Mouse (Mus musculus) heart, adult 9 months (tissue): ENCODE measurements at regions not wholly inside any gene's neighbourhood (a gene's known extent, or its start where the extent isn't known, plus 50 kb on each side); places are given as distances from the start of the nearest gene placed in this dataset.

Source experiments
- DNase-seq, 2 experiments: peaks; one replicate each; pipeline ENCODE4 v3.0.0; 2022; ENCODE audit warnings: low spot score in 2 of 2

- no peak for DNase-seq
These were observed 284.0 kb downstream of the 4930544G11Rik start for GRCm38 (mm10) chr6:66236368-66236767.

DNA sequence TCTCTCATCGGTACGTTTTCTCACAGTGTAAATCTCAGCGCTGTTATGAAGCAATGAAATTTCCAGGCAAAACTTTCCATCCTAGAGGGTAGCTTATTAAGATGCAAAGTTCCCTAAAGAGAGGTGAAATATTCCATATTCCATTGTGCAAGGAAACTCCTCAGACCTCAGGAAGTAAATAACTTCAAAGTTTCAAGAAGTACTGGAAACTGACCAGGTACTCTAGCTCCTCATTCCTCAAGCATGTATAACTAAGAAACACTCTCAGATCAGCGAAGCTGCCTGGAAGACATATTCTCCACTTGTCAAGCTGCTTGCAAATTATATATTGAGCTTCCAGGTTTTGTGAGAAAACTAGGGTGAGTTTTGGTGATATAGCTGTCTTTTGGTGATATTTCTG, 279.8 kb upstream of the Mad2l1 start:
- no peak for DNase-seq

DNA sequence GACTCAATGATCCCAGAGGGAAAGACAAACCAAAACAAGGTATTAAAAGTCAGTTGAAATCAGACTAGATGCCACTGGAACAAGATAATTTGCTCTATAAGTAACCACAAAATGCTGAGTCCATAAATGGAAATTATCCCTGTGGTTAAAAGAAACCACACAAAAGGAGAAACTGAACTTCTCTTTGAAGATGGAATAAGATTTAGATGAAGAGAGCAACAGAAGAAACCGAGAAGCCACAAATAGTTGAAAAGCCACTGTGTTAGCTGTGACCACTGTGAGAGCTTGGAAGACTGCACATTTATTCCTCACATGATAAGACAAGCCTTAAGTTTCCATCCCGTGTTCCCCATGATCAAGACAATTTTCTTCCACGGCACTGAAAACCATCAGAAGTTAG, 271.8 kb upstream of the Mad2l1 start:
- no peak for DNase-seq

DNA sequence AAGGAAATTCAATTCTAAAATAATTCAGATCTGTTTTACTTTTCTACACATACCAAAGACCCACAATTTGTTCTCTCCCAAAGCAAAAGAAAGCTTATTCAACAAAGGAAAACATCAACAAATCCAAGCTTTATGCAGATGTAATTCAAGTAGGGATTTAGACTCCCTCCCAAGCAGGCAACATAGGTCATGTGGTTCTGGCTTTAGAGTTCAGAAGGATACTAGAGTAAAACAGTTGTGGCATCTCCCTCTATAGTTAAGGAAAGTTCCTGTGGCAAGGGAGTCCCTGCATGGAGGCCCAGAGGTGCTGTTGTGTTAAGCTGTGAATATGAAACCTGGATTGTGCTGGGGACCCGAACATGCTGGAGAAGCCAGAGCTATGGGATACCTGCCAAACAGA, 271.3 kb upstream of the Mad2l1 start:
- DNase-seq = no peak

DNA sequence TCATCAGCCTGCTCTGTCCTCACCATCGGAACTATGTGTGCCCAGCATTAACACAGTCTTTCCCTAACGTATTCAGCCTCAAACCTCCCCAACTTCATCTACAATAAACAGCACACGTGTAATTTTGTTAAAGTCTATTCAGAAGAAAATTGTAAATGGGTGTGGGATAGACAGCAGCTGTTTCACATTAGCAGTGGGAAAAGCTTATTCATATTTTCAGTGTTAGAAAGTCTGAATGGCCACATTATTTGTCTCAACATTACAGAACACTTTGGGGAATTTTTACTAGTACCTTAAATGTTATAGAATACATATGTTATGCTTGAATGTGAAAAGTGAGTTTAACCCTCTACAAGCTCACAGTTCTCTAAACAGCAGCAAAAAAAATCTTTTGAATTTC, 266.8 kb upstream of the Mad2l1 start:
- no peak for DNase-seq

DNA sequence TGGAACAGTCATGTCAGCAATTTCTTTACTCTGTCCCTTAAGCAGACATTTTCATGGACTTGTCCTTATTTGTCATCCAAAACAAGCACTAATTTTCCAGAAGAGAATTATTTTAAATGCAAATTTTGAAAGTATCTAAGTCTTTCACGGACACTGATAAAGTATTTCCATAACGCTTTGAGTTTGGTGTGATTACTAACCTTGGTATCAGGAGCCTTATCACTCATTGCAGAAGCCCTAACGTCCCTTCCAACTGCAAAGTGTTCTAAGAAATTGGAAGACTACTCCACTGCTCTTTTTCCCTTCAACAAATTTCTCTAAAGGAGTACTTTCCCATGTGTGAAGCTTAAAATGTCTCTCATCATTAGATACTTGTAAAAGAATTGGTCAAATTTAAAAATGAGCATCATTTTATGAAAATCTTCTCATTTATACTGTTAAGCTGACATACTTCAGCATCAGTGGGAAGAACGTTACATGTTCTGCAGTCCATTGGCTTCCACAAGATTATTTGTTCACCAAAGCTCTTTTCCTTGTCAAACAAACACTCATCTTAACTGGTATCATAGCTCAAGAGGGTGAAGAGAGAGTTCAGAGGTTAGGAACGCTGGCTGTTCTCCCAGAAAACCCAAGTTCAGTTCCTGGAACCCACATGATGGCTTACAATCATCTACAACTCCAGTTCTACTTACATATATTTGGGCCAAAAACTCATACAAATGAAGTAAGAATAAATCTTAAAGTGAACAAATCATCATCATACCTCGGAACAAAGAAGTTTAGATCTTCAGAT, 263.6 kb upstream of the Mad2l1 start:
- peak in 1 of 2 experiments; percentile 11 for DNase-seq

GRCm38 (mm10) chr6:66272216-66272615, 263.0 kb upstream of the Mad2l1 start:
- DNase-seq = no peak

DNA sequence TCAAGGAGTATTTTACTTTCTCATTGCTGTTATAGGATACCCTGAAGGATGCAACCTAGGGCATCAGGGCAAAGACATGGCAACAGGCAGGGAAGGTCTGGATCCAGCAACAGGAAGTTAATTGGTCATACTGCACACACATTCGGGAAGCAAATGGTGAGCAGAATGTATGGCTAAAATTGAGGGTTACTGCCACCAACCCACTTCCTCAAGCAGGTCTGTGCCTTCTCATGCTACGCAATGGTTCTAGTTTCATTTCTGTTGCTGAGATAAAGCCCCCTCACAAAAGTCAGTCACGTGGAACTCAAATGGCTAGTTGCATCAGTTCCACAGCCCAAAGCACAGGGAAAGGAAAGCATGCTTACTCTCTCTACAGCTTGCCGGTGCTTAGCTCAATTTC, 260.5 kb upstream of the Mad2l1 start:
- no peak for DNase-seq

GRCm38 (mm10) chr6:66280701-66281100, 254.5 kb upstream of the Mad2l1 start:
- DNase-seq = no peak

GRCm38 (mm10) chr6:66282566-66283115, 252.5 kb upstream of the Mad2l1 start:
- no peak for DNase-seq

DNA sequence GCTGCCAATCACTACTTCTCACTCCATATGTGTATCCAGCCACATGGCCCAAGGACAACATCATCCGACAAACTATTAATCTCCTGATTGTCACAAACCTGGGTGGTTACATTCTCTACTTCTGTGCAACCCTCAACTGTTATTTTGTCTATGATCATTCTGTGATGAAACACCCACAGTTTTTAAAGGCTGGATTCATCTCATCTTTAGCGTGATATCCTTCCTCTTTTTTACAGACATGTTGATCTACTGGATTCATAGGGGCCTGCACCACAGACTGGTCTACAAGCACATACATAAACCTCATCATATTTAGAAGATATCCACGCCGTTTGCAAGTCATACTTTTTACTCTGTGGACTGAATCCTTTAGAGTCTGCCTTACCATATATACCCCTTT, 251.7 kb upstream of the Mad2l1 start:
- DNase-seq = no peak

- DNase-seq = no peak
These were observed 247.6 kb upstream of the Mad2l1 start for GRCm38 (mm10) chr6:66287607-66288006.

GRCm38 (mm10) chr6:66289196-66289595, 246.0 kb upstream of the Mad2l1 start:
- DNase-seq = no peak

DNA sequence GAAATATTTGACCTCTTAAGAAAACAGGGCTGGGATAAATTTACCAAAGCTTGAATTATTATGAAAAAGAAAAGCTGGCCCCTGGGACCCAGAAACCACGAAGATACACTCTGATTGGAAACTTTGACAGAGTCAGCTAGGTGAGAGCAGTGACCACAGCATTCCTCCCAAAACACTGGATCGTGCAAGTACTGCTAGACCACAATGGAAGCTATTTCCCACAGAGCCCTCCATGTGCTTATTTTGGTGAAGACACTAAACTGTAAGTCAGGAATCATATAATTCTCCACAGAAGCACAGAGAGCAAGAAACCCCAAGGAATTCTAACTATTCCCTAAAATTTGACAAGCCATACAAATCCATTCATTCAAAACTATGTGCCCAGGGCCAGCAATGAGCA, 243.6 kb upstream of the Mad2l1 start:
- DNase-seq = no peak

GRCm38 (mm10) chr6:66298056-66298455, 237.1 kb upstream of the Mad2l1 start:
- no peak for DNase-seq

- DNase-seq = no peak
These were observed 235.0 kb upstream of the Mad2l1 start for GRCm38 (mm10) chr6:66300189-66300588.

- no peak for DNase-seq
These were observed 190.3 kb upstream of the Mad2l1 start for GRCm38 (mm10) chr6:66344848-66345247.

GRCm38 (mm10) chr6:66347356-66347755, 187.8 kb upstream of the Mad2l1 start:
- no peak for DNase-seq

DNA sequence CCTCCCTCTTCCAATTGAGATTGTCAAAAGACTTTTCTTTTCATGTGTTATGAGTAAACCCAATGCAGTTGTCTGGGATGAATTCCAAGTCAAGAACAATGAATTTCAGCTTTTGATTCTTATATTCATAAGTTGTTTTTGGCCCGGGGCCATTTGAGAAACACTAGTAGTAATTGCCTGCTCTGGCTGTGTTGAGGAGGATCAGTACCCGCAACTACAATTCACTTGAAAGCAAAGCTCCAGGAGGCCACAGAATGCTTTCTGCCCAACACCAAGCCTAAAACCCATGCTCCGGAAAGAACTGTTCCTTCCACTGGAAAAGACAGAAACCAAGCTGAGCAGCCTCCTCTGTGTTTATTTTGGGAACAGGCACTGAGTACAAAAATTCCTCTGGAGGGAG, 174.1 kb upstream of the Mad2l1 start:
- DNase-seq = peak; percentile 15 to 25

DNA sequence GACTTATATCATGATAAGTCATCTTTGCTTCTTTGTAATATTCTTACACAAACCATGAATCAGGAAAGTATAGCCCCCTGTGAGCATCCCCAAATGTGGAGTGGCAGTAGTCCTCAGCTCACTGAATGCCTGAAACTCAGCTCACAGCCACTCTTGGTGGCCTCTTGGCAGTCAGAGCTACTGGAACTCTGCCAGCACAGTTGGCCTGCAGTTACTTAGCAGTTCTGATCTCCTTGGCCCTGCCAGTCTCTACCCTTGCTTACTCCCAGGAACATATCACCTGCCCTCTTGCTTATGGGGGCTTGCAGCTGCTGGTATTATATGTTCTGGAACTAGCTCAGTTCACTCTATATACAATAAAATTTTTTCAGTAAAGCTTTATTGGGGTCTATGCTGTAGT, 167.9 kb upstream of the Mad2l1 start:
- DNase-seq = peak; percentile 13 to 23

- no peak for DNase-seq
These were observed 153.8 kb upstream of the Mad2l1 start for GRCm38 (mm10) chr6:66381279-66381934.

DNA sequence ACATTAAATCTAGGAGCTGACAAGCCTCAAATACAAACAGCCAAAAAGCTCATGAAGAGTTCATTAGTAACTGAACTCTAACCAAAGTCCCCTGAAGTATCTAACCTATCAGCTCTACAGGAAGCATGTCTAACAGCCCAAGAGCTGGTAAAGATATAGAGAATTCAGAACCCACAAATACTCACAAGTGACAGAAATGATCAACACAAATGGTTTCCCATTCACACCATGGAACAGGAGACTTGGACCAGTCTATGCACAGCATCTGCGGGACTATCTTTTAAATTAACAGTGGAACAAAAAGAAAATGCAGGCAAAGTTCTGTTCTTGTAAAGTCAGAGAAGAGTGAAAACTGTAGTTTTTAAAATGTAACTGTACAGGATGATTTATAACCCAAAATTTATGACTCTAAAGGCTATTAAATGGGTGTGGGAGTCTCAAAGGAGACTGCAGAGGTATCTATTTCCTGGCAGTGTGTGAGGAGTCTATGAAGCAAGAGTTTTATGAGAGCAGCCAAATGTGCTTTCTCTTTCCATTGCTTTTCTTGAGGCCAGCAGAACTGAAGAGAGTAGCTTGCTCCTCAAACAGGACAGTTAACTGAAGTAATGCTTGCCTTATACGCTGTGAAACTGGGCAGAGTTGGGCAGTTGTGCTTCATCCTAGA, 152.7 kb upstream of the Mad2l1 start:
- DNase-seq = no peak

DNA sequence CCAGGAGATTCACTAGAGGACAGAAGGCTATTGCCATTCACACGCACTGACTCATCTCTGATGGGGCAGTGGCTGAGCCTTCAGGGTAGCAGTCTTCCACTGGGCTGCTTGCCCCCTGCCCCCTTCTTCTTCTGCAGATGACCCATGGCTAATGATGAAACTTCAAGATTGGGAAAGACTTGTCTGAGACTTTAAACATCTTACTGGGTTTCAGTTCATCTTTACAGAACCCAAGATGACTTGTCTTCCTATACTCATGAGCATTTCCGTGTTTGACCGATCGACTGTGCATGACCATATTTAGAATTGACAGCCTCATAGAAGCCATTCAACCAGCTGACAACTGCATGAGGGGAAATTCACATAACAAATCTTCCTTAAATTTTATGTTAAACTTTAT, 140.0 kb upstream of the Mad2l1 start:
- DNase-seq = no peak
